Mouse (Mus musculus): ENCODE measurements around the gene Tnik. TPM values are rescaled to one million over a fixed set of nuclear protein-coding genes. Genes with fewer than 3 reads are reported as not detected.

Tnik gene
- polyA plus RNA-seq, 1 experiment from 2014 or later, result 9.8 TPM

DNA sequence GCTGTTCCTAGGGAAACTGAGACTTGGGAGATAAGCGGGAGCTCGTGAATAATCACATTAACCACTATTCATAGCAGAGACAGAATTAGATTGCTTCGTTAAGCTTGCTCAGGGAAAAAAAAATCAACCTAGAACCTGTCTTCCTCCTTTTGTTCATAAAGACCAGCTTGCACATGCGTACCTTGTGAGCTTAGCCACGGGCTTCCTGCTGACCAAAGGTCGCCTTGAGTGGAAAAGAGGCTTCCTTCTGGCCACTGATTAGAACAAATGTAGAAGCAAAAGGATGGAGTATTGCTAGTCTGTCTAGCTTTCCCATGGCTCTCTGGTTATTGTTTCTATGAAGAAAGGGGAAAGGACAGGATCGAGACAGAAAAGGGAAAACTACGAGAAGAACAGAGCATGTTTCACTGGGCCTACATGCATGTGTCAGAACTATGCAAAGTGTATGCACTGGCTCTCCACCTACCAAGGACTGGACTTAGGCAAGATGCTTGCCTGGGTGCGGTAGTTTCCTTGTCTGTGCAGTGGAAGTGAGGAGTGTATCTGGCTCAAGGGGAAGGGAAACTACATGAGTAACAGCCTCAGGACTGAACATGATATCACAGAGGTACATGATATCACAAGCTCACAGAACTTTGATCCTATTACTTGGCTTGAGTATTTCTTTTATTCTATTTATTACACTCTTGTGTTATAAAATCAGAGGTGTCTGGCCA, 322.9 kb downstream of the Tnik start:
- Histone ChIP-seq H3K4me3 (ENCODE audit: low read length) (no peak overlapping the region), H3K27ac (ENCODE audit: low read length) (no peak overlapping the region), H3K4me1 (ENCODE audit: control insufficient read depth, insufficient read depth, low read length) (no peaks in the 10 kb centered on the region), H3K9me3 (replicated peaks; ENCODE audit: control insufficient read depth, low read length) (0 out of 2 replicates have a peak, but pooled peaks cover 5% of the 10 kb centered on the region), H3K27me3 (ENCODE audit: control insufficient read depth, insufficient read depth, low read length) (no peaks in the 10 kb centered on the region), H3K9ac (ENCODE audit: low read length) (no peak overlapping the region), H3K36me3 (ENCODE audit: control insufficient read depth, insufficient read depth) (peaks cover 4% of the 10 kb centered on the region), H3K4me2 (ENCODE audit: low read depth, low read length) (no peak overlapping the region)
- ATAC-seq (replicated peaks; ENCODE audit: extremely low read depth, insufficient read depth, low FRiP score), result no peak
- WGBS, result 71% methylated on average over 9 of the region's 9 CpGs

- ATAC-seq (replicated peaks; ENCODE audit: extremely low read depth, insufficient read depth, low FRiP score), result no peak
These were observed 324.8 kb downstream of the Tnik start for GRCm38 (mm10) chr3:28587808-28588207.

GRCm38 (mm10) chr3:28591345-28591744, 328.3 kb downstream of the Tnik start:
- Histone ChIP-seq H3K4me3 (ENCODE audit: low read length) (no peak overlapping the region), H3K9me3 (replicated peaks; ENCODE audit: control insufficient read depth, low read length) (0 out of 2 replicates have a peak, but pooled peaks cover 5% of the 10 kb centered on the region), H3K4me1 (ENCODE audit: control insufficient read depth, insufficient read depth, low read length) (no peaks in the 10 kb centered on the region), H3K4me2 (ENCODE audit: low read depth, low read length) (no peak overlapping the region), H3K9ac (ENCODE audit: low read length) (no peak overlapping the region), H3K27me3 (ENCODE audit: control insufficient read depth, insufficient read depth, low read length) (no peaks in the 10 kb centered on the region), H3K27ac (ENCODE audit: low read length) (no peak overlapping the region), H3K36me3 (ENCODE audit: control insufficient read depth, insufficient read depth) (peaks cover 9% of the 10 kb centered on the region)
- 60% methylated on average over 7 of the region's 7 CpGs for WGBS
- no peak for ATAC-seq (replicated peaks; ENCODE audit: extremely low read depth, insufficient read depth, low FRiP score)

More at GRCm38 (mm10) chr3:28587808-28588207, 324.8 kb downstream of the Tnik start:
- no peak overlapping the region for H3K9ac ChIP-seq (ENCODE audit: low read length)
- no peak overlapping the region for H3K4me3 ChIP-seq (ENCODE audit: low read length)
- WGBS, result 80% methylated on average over 5 of the region's 5 CpGs
- H3K27ac ChIP-seq (ENCODE audit: low read length), result no peak overlapping the region
- H3K27me3 ChIP-seq (ENCODE audit: control insufficient read depth, insufficient read depth, low read length), result no peaks in the 10 kb centered on the region
- H3K9me3 ChIP-seq (replicated peaks; ENCODE audit: control insufficient read depth, low read length), result 0 out of 2 replicates have a peak, but pooled peaks cover 5% of the 10 kb centered on the region
- peaks cover 4% of the 10 kb centered on the region for H3K36me3 ChIP-seq (ENCODE audit: control insufficient read depth, insufficient read depth)
- H3K4me2 ChIP-seq (ENCODE audit: low read depth, low read length), result no peak overlapping the region
- H3K4me1 ChIP-seq (ENCODE audit: control insufficient read depth, insufficient read depth, low read length), result no peaks in the 10 kb centered on the region

DNA sequence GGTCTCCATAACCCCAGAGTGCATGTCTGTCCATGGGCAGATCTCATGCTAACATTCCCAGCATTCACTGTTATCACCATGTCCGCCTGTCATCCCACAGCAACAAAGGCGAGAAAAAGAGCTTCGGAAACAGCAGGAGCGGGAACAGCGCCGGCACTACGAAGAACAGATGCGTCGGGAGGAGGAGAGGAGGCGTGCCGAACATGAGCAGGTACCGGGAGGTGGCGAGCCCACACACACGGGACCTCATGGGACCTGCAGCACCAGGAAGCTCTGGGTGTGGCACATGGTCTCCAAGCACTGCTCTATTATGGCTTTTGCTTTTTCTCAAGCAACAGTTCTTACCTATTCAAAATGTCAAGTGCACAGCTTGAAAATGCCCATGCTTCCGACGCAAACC, 330.9 kb downstream of the Tnik start:
- Histone ChIP-seq H3K9me3 (replicated peaks; ENCODE audit: control insufficient read depth, low read length) (0 out of 2 replicates have a peak, but pooled peaks cover 5% of the 10 kb centered on the region), H3K4me2 (ENCODE audit: low read depth, low read length) (no peak overlapping the region), H3K27ac (ENCODE audit: low read length) (no peak overlapping the region), H3K36me3 (ENCODE audit: control insufficient read depth, insufficient read depth) (peaks cover 15% of the 10 kb centered on the region), H3K9ac (ENCODE audit: low read length) (no peak overlapping the region), H3K4me3 (ENCODE audit: low read length) (no peak overlapping the region), H3K4me1 (ENCODE audit: control insufficient read depth, insufficient read depth, low read length) (no peaks in the 10 kb centered on the region), H3K27me3 (ENCODE audit: control insufficient read depth, insufficient read depth, low read length) (no peaks in the 10 kb centered on the region)
- no peak for ATAC-seq (replicated peaks; ENCODE audit: extremely low read depth, insufficient read depth, low FRiP score)
- 88% methylated on average over 16 of the region's 16 CpGs for WGBS

DNA sequence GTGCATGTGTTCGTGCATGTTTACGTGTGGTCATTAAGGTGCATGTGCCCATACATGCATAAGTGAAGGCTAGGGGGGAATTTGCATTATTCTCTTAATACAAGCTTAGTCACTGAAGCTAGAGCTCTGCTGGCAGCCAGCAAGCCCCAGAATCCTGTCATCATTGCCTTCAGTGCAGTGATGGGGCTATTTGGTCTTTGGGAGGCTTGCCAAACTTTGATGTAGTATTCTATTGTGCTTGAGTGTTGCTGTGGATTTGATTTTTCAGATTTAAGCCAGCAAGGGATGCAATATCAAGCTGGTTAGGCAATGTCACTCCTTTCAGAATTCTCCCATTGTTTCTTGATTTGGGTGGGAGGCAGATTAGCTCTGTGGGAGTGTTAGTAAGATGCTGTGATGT, 336.5 kb downstream of the Tnik start:
- Histone ChIP-seq H3K9ac (ENCODE audit: low read length) (no peak overlapping the region), H3K4me2 (ENCODE audit: low read depth, low read length) (no peak overlapping the region), H3K27ac (ENCODE audit: low read length) (no peak overlapping the region), H3K36me3 (ENCODE audit: control insufficient read depth, insufficient read depth) (peaks cover 10% of the 10 kb centered on the region), H3K27me3 (ENCODE audit: control insufficient read depth, insufficient read depth, low read length) (no peaks in the 10 kb centered on the region), H3K4me1 (ENCODE audit: control insufficient read depth, insufficient read depth, low read length) (peaks cover 2% of the 10 kb centered on the region; the same call in 1 of the 2 replicates), H3K9me3 (replicated peaks; ENCODE audit: control insufficient read depth, low read length) (no peaks in the 10 kb centered on the region), H3K4me3 (ENCODE audit: low read length) (no peak overlapping the region)
- no peak; the same call in 1 of the 2 replicates for ATAC-seq (replicated peaks; ENCODE audit: extremely low read depth, insufficient read depth, low FRiP score)
- 76% methylated on average over 2 of the region's 2 CpGs for WGBS

- Histone ChIP-seq H3K9ac (ENCODE audit: low read length) (no peak overlapping the region), H3K4me2 (ENCODE audit: low read depth, low read length) (no peak overlapping the region), H3K27ac (ENCODE audit: low read length) (no peak overlapping the region), H3K9me3 (replicated peaks; ENCODE audit: control insufficient read depth, low read length) (no peaks in the 10 kb centered on the region), H3K27me3 (ENCODE audit: control insufficient read depth, insufficient read depth, low read length) (no peaks in the 10 kb centered on the region), H3K4me3 (ENCODE audit: low read length) (no peak overlapping the region), H3K4me1 (ENCODE audit: control insufficient read depth, insufficient read depth, low read length) (no peaks in the 10 kb centered on the region), H3K36me3 (ENCODE audit: control insufficient read depth, insufficient read depth) (no peaks in the 10 kb centered on the region)
- WGBS, result 47% methylated on average over 1 of the region's 1 CpGs
- no peak for ATAC-seq (replicated peaks; ENCODE audit: extremely low read depth, insufficient read depth, low FRiP score)
These were observed 343.7 kb downstream of the Tnik start for GRCm38 (mm10) chr3:28606741-28607140.

DNA sequence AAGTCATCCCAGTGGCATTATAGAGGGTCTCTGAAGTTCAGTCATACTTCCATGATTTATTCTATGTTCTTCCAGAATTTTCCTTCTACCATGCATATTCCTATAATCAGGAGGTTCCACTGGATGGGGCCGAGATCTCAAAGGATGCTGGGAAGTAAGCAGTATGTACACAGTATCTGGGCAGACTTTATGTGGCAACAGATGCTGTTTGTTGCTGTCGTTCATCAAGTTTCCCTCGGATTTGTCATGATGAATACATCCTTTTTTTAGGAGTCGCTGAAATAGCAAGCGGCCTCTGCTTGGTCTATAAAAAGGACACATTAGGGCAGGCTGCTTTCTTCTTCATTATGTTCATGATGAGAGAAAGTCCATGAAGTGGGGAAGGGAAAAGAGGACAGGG, 349.3 kb downstream of the Tnik start:
- Histone ChIP-seq H3K4me1 (ENCODE audit: control insufficient read depth, insufficient read depth, low read length) (no peaks in the 10 kb centered on the region), H3K9me3 (replicated peaks; ENCODE audit: control insufficient read depth, low read length) (no peaks in the 10 kb centered on the region), H3K4me2 (ENCODE audit: low read depth, low read length) (no peak overlapping the region), H3K36me3 (ENCODE audit: control insufficient read depth, insufficient read depth) (0 out of 2 replicates have a peak, but pooled peaks cover 2% of the 10 kb centered on the region), H3K9ac (ENCODE audit: low read length) (no peak overlapping the region), H3K27ac (ENCODE audit: low read length) (no peak overlapping the region), H3K27me3 (ENCODE audit: control insufficient read depth, insufficient read depth, low read length) (no peaks in the 10 kb centered on the region), H3K4me3 (ENCODE audit: low read length) (no peak overlapping the region)
- WGBS, result 76% methylated on average over 5 of the region's 5 CpGs
- ATAC-seq (replicated peaks; ENCODE audit: extremely low read depth, insufficient read depth, low FRiP score), result no peak

DNA sequence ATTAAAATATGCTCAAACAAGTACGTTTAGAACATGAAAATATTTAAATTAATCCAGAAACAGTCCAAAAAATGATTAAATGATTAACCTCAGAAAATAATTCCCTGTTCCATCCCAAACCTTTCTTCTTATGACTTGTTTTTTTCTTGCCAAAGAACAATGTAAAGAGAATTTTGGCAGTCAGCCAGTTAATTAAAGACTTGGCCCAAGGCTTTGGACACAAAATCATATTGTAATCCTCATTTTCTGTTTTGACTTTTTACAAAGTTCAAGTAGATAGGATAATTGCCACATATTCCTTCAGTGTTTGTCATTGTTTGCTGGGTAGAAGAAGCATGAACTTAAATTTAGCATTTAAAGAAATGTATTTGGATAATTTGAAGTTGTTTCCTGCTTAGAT, 353.4 kb downstream of the Tnik start:
- no peaks in the 10 kb centered on the region for H3K27me3 ChIP-seq (ENCODE audit: control insufficient read depth, insufficient read depth, low read length)
- no peaks in the 10 kb centered on the region for H3K9me3 ChIP-seq (replicated peaks; ENCODE audit: control insufficient read depth, low read length)
- H3K4me1 ChIP-seq (ENCODE audit: control insufficient read depth, insufficient read depth, low read length), result no peaks in the 10 kb centered on the region
- H3K36me3 ChIP-seq (ENCODE audit: control insufficient read depth, insufficient read depth), result 0 out of 2 replicates have a peak, but pooled peaks cover 2% of the 10 kb centered on the region
- ATAC-seq (replicated peaks; ENCODE audit: extremely low read depth, insufficient read depth, low FRiP score), result no peak
- H3K27ac ChIP-seq (ENCODE audit: low read length), result no peak overlapping the region
- 68% methylated on average over 1 of the region's 1 CpGs for WGBS
- no peak overlapping the region for H3K9ac ChIP-seq (ENCODE audit: low read length)
- no peak overlapping the region for H3K4me2 ChIP-seq (ENCODE audit: low read depth, low read length)
- no peak overlapping the region for H3K4me3 ChIP-seq (ENCODE audit: low read length)

- no peak for ATAC-seq (replicated peaks; ENCODE audit: extremely low read depth, insufficient read depth, low FRiP score)
These were observed 354.1 kb downstream of the Tnik start for GRCm38 (mm10) chr3:28617008-28617627.

More at GRCm38 (mm10) chr3:28617008-28617627, 354.1 kb downstream of the Tnik start:
- no peak overlapping the region for H3K27ac ChIP-seq (ENCODE audit: low read length)
- H3K36me3 ChIP-seq (ENCODE audit: control insufficient read depth, insufficient read depth), result 0 out of 2 replicates have a peak, but pooled peaks cover 2% of the 10 kb centered on the region
- 90% methylated on average over 5 of the region's 5 CpGs for WGBS
- H3K4me3 ChIP-seq (ENCODE audit: low read length), result no peak overlapping the region
- H3K27me3 ChIP-seq (ENCODE audit: control insufficient read depth, insufficient read depth, low read length), result no peaks in the 10 kb centered on the region
- H3K4me2 ChIP-seq (ENCODE audit: low read depth, low read length), result no peak overlapping the region
- no peak overlapping the region for H3K9ac ChIP-seq (ENCODE audit: low read length)
- no peaks in the 10 kb centered on the region for H3K9me3 ChIP-seq (replicated peaks; ENCODE audit: control insufficient read depth, low read length)
- no peaks in the 10 kb centered on the region for H3K4me1 ChIP-seq (ENCODE audit: control insufficient read depth, insufficient read depth, low read length)

Data from heart, embryonic 16.5 days (tissue).